Mouse (Mus musculus): ENCODE data around the gene Mgat4b.

The Mgat4b gene

DNA sequence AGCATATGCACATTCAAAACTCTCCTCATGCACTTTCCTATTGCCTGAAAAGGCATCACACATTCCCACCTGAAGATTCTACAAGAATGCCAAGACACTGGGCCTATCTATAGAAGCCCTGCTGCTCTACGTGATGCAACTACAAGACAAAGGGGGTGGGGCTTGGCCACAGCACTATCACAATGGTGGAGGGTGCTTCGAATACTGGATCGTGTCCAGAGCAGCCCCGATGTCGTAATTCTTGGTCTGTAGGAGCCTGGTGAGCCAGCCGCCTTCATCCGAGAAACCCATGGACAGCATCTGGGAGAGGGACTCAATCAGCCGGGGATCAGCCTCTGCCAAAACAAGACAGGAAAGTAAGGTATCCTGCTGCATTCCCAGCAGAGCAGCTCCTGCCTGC, 10.1 kb upstream of the Mgat4b start:
- peak; percentile 20 for DNase-seq

DNA sequence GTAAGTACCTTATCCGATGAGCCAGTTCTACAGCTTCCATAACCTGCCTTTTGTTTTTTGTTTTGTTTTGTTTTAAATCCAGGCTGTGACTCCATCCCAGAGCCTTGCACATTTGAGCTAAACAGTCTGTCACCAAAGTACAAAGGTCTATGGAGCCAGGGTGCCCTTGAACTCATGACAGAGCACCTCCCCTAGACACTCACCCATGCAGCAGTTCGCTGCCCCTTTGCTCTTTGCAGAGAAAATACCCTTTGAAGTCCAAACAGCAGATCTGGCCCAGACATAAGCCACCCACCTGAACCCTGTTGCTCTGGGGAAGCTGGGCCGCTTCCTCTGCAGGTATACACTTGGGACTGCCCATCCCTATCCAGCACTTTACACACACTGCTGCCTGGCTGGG, 9.1 kb upstream of the Mgat4b start:
- DNase-seq = no peak

DNA sequence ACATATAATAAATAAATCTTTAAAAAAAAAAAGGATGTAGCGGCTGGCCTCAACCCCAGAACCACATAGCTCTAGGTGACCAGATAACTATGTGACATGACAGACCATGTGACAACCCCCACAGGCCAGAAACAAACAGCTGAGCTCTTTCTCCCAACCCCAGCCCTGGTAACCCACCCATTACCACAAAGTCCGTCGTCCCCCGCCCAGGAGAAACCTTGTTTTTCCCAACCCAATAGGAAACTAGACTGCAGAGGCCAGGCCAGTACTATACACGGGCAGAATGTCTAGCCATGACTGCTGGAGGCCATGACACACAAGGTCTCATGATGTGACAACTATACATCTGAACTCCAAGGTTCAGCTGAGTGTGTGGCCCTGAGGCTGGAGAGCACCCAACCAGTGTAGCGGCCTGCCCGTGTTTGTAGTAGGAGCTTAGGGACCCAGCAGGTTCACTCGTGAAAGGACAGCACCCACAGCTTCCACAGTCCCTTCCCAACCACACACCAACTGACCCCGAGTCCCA, 7.3 kb upstream of the Mgat4b start:
- DNase-seq = no peak

DNA sequence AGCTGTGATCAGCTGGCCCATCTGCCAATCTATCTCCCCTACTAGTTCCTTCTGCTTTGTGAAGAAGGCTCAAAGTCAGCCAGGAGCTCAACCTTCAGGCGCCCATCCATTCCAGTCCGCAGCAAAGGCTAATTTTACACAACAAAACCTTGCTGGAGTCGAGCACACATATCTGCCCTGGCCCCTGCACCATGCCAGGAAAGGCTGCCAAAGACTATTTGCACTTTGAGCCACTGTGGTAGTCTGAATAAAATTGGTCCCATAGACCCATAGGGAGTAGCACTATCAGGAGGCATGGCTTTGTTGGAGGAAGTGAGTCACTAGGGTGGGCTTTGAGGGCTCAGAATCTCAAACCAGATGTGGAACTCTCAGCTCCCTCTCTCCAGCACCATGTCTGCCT, 5.3 kb upstream of the Mgat4b start:
- DNase-seq = no peak

DNA sequence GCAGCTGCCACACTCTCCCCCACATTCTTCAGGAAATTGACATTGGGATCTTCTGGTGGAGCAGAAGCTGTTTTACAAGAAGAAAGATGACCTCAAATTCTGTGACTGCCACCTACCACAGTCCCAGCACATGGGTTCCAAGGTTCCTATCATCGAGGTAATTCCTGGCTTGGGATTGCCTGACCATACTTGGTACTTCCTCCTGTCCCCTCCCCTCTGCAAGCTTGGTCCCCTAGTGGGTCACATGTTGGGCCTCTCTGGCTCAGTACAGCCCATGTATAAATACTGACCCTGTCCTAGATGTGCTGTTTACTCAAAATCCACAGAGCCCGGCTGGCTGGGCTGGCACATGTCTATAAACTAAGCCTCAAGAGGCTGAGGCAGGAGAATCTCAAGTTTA, 4.7 kb upstream of the Mgat4b start:
- DNase-seq = no peak

DNA sequence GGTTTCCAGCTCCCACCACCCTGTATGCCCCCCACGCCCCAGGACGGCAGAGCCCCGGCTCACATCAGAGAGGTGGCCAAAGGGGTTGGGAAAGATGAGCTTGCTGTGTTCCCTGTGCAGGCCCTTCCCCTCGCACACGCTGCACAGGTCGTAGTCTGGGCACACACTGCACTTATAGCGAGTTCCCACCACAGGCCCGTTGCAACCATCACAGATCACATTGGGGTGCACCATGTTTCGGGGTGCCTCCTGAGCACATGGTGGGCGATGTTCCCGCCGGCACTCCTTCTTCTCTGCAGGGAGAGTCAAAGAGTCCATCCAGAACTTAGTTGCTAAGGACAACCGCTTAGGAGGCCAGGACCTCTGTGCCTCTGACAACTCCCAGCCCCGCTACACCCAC, 3.3 kb upstream of the Mgat4b start:
- no peak for DNase-seq

DNA sequence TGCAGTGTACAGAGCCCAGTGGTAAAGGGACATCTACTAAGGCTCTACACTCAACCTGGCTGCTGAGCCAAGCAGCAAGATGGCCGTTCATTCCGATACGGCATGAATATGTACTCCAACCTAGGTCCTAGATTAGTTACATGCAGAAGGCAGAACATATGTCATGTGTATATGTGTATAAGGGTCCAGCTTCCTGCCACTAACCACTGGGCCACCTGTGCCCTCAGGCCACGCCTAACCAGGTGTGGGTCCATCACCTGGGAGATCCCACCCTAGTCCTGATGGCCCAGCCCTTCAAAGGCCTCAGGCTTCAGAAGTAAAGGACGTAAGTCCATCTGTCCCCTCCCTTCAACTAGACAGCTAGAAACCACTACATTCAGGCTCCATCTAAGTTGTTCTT, 2.7 kb upstream of the Mgat4b start:
- DNase-seq = no peak

DNA sequence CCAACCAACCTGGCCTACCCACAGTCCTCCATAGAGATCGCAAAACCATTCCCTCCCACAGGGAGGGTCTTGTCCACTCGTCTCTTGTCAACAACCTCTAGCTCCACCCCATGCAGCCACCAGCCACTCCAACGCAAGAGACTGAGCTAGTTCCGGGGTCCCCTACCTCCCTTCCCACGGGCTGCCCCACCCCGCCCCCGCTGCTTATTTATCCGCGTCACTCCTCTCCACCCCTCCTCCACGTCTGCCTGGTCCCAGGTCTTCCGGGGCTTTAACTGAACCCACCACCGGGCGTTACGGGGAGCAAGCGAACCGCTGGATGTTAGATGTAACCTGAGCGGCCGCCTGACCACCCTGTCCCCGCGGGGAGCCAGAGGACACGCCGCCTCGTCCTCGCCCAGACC, 587 bp upstream of the Mgat4b start:
- DNase-seq = peak; percentile 95

DNA sequence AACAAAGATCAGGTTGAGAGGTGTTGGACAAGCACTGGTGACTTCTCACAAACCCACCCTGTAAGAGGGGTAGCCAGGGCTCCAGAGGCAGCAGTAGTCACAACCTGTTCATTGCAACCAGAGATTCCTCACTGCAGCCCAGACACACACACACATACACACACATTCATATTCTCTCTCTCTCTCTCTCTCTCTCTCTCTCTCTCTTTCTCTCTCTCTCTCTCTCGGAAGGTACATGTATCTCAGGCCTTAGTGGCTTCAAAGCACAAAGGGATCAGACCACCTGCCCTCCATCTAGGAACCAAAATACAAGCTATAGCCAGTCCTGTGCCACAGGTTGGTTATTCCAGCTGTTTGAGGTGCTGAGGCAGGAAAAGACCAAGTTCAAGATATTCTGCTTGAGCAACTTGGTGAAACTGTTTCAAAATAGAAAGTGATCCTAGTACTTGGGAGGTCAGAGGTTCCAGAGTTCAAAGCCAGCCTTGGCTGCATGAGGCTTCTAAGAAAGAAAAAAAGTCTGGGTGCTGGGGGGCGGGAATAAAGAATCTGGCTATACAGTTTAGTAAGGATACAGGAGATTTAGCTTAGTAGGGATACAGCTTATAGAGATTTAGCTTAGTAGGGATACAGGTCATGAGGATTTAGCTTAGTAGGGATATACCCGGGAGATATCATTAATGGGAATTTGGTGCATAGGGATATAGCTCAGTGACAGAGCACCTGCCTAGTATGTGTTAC, 801 bp downstream of the Mgat4b start:
- DNase-seq = no peak

DNA sequence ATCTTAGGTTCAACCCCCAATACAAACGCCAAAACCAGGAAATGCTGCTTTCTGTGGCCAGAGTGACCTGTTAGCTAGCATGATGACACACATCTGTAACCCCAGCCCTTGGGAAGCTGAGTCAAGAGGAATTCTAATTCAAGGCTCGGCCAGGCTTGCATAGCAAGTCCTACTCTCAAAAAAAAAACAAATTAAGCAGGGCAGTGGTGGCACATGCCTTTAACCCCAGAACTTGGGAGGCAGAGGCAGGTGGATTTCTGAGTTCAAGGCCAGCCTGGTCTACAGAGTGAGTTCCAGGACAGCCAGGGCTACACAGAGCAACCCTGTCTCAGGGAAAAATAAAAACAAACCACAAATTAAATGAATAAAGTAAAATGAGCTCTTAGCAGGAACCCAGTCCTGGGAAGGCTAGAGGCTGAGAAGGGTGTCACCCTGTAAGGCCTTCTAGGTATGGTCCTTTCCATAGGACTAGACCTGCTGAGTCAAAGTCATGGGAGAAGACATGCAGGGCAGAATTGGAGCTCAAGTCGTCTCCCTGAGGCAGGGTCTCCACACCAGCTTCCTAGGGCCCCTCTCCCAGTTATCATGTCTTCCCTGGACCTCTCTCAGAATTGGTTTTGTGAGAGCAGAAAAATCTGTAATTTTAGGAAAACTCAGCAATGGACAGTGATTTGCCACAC, 1.5 kb downstream of the Mgat4b start:
- no peak for DNase-seq

DNA sequence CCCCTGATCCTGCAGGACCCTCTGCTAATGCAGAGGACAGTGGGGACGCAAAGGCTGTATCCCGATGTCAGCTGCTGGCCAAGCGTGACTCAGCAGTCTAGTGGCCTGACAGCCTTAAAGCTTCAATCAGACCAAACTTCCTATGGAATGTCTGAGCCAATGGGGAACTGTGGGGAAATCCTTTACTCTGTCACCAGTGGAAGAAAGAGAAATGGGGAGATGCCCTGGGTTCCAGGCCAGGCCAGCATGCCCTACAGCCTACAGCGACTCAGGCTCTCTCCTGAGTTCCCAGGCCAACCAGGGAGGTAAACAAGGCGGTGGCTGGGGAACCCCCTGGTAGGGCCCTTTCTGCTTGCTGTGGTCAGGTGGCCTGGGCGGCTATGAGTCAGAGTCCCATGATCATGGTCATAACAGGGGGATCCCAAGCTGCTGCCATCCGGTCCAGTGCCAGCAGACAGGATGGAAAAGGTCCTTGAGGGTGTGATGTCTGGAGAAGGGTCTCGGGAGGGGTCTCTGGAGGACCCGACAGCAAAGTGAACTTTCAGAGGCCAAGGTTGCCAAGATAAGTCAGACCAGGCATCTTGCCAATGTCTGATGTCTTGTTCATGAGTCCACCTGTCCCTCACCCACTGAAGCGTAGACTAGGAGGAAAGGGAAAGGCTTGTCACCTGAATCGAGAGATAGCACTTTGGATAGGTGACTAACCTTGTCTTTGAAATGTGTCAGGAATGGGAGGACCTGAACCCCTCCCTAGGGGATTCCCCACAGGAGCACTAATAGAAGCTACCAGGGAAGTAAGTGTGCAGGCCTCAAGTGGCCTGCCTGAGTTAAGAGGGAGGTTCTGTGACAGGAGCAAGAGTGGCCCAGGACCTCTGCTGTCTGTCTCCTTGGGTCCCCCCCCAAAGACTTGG, 2.4 kb downstream of the Mgat4b start:
- peak; percentile 55 for DNase-seq

DNA sequence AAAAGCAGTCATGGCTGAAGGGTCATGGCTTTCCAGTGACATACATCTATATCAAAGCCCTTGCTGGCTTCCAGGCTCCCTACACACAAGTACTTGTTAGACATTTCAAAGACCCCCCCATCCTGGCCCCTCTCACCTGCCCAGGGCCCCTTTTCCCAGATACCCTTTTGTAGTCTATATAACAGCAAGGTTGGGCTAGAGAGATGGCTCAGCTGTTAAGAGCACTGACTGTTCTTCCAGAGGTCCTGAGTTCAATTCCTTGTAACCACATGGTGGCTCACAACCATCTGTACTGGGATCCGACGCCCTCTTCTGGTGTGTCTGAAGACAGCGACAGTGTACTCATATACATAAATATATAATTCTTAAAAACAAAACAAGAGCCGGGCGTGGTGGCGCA, 3.9 kb downstream of the Mgat4b start:
- no peak for DNase-seq

DNA sequence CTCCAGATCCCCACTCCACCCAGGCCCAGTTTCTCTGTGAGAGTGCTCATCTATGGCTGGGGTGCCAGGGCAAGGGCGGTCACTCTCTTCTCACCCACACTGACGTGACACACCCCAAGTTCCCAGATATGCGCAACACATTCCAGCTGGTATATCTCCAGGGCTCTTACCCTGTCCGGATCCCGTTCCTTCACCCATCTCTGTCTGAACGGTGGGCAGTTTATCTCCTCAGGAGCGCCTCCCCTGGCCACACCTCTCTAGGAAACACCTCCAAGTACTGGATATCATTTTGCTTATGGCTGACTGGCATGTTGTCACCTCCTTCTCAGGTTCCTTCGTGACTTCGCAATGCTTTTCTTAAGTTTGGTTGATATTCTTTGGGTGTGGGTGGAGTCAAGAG, 4.9 kb downstream of the Mgat4b start:
- DNase-seq = peak; percentile 51

DNA sequence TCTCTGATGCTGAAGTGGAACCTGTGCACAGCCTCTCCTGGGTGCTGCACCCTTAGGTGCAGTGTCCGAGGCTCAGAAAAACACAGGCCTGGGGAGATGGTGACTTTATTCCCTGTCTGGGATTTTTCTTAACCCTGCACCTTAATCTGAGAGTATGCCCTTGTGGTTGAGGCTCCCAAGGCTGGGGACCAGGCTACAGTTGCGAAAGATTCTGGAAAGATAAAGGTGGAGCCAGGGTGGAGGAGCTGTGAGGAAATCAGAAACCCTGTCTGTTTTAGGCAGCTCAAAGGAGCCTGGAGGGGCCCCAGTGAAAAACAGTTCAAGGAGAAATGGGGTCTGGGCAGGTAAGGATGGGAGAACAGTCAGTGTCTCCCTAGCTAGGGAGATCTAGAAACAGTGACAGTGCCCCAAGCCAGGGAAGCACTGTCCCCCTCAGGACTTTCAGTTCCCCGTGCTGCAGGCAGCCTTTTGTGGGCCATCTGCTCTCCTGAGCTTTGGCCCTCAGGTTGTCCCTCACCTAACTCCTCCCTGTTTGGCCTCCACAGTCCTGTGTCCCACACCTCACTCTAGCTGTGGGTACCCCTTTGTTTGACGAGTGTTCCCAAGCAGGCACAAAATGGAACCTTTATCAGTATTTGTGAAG, 6.2 kb downstream of the Mgat4b start:
- no peak for DNase-seq

DNA sequence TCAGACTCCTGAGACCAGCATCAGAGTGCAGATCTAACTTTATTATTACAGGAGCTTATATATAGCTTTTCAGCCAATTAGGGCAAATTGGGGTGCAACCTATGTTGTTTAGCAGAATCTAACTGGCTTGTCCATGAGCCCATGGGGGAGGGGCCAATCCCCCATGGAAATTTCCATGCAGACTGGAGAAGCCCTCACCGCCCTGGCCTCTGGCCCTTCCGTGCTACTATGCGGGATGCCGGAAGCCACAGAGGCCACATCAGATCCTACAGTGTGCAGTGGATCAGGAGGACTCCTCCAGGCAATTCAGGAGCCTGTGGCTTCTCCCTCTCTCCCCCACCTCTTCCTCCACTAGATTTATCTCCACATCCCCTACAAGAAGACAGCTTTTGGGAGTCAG, 7.1 kb downstream of the Mgat4b start:
- DNase-seq = no peak

DNA sequence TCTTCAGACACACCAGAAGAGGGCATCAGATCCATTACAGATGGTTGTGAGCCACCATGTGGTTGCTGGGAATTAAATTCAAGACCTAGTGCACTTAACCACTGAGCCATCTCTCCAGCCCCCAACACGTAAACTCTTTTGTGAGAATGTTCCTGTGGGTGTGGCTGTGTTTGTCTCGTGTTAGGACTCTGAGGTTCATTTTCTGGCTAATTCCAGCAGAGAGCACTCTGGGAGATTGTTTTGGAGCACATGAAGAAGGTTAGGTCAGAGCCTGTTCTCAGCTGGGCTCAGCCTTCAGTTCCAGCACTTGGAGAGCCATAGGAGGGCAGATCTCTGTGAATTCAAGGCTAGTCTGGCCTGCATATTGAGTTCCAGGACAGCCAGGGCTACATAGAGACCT, 9.1 kb downstream of the Mgat4b start:
- DNase-seq = no peak

DNA sequence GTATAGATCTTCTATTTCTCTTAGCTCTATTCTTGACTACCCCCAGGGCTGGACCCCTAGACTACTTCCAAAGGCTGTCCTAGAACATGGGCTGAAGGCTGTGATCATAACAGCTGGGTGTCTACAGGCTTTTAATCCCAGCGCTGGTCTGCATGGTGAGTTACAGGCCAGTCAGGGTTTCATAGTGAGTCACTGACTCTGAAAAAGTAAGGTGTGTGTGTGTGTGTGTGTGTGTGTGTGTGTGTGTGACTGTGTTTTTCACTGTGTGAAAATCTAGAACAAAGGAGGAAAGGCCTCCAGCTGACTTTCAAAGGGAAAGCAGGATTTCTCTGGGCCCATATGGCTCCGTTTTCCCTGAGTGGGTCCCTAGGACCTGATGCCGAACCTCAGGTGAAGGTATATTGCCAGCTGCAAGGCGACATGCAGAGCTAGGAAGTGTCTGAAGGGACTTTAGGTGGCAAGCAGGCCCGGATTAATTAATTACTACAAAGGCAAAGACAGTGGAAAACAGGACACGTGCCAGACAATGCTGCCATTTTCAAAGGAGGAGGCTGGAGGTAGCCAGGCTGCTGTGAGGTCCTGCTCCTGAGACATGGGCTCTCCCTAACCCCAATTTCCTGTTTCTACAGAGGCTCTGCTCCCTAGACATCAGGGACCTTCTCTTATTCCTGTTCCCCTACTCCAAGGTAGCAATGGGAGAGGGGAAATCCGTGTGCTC, 12.0 kb downstream of the Mgat4b start:
- DNase-seq = no peak

DNA sequence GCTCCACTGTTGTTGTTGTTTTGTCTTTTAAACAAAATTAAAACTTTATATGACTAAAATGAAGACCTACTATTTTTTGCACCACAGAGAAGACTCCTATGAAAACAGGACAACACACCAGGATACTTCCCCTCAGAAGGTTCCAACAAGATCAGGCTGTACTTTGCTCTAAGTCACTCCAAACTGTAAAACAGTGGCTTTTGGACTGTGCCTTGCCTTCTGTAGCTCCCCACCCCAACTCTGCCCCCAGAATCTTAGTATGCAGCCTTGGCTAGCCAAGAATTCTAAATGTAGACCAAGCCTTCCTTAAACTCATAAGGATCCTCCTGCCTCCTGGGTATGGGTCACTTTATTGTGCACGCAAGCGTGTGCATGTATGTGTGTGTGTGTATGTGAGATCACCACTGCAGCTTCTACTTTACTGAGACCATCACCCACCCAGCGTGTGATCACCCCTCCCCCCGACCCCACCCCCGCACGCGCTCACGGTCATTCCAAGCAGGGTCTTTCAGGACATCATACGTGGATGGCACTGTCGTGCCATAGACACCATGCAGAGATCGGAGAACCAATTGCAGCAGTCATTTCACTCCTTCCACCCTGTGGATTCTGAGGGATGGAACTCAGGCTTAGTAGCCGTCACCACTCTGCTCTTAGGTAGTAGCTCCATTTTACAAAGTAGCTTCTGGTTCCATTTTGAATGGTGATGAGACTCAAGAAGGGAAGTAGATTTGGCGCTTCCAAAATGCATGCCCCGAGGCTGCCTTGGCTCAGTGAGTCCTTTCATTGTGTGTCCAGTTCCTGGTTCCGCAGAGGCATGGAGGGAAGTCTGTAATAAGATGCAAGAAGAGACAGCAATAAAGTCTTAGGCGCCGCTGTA, 13.3 kb downstream of the Mgat4b start:
- DNase-seq = peak; percentile 29

DNA sequence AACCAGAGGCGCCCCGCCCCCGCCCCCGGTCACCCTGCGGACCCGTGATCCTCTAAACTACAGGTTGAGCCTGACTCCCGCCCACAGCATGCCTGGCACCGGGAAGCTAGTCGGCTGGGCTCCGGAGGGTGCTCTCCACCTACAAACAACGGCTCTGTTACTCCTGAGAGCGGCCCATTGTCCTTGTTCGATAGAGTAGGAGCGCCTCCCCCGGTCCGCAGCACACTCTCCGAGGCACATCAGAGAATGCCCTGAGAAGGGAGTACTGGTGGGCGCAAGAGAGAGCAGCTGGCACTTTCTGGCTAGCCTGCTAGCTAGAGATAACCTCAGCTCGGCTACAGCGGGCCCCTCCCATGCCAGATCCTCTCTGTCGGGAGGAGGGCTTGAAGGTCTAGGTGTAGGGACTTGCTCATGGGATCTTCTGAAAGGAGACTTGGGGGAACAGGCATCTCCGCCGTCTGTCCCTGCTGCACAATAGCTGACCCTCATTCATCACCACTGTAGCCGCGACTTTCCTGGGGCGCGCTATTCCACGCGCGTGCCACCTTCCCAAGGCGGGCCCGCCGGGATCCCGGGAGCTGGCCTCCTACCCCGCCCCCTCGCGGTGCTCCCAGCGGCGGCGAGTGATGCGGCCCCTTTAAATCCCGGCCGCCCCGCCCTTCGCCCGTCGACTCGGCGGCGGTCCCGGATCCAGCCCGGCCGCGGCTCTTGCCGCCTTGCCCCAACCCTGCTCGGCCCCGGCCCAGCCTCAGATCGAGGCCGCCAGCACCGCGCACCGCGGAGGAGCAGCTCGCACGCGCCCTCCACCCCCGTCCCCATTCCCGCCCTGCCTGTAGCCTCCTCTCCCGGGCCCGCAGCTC, 14.2 kb downstream of the Mgat4b start:
- peak; percentile 94 for DNase-seq

Measured in liver (tissue).